Mouse (Mus musculus) telencephalon, adult 2 months (tissue): ENCODE data around the gene Lef1.

ENCODE experiments used
- DNase-seq: peaks from one replicate; pipeline ENCODE4 v3.0.0-alpha.2; 2011; ENCODE audit warnings: low read depth, low spot score

The Lef1 gene

DNA sequence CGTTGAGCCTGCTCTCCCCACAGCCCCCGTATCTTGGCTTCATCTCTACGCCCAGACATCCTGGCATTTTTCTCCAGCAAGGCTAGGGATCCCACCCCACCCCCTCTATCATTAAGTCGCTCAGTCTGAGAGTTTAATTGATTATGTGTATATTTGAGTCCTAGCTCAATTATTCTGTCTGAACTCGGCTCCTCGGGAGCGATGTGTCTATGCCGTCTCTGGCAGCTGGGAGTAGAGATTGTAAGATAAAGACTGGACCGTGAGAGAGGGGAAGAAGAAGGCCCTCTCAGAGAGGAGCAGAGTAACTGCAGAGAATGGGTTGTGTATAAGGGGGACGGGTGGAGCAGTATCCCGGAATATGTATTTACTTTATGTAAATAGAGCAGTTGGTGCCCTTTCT, 80.0 kb downstream of the Lef1 start:
- DNase-seq, result no peak

DNA sequence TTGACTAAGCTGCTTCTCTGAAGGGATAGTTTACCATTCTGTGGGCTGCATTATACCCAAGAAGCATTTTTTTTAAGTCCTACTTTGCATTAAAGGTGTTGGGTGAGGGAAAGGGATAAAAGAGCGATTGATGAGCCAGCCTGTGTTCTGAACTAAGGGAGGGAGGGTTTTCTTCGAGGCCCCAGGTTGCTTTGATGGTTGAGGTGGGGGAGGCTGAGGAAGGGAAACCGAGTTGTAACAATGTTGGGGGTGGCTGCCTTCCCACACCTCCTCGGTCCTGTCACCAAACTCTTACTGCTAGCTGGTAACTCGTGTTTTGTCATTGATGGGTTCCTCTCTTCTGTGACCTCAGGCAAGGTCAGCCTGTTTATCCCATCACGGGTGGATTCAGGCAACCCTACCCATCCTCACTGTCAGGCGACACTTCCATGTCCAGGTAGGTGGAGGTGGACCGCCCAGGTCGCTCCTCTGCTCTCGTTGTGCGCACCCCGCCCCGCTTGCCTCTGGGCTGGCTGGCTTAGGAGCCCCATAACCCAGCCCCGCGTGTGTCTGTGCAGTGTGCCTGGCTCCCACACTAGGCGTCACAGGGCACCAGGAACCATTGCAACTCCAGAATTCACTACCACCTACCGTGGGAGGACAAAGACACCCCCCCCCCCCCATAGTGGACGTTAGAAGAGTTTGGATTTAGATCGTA, 80.5 kb downstream of the Lef1 start:
- DNase-seq, result no peak

DNA sequence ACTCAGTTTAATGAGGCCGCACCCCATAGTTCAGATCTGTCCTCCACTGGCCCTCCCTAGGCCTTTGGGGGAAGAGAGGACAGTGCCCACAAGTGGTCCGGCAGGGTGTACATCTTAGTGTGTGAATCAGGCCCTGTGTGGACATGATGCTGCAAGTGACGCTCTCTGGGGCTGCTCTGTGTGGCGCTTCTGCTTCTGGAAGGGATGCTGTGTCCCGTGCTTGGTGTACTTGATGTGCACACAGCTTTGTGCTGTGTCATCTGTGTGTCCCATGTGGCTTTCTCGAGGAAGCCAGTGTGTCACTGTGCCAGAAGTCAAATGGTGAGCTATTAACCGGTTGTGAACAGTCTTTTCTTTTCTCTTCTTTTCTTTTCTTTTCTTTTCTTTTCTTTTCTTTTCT, 81.2 kb downstream of the Lef1 start:
- no peak for DNase-seq

DNA sequence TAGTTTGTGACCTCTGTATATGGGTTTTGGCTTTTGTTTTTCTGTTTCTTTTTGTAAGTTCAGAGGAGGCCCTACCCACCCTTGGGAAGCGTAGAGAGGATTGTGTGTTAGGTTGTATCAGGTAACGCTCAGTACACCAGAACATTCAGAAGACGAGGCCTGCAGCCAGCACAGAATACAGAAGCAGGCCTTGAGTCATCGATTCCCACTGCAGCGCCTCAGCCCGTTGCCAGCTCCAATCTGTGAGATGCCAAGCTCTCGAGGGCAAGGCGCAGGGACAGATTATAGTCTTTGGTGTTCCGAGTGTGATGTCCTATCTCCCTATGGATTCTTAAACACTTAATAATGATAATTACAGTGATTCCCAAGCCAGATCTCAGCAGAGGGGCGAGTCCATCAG, 85.8 kb downstream of the Lef1 start:
- no peak for DNase-seq

DNA sequence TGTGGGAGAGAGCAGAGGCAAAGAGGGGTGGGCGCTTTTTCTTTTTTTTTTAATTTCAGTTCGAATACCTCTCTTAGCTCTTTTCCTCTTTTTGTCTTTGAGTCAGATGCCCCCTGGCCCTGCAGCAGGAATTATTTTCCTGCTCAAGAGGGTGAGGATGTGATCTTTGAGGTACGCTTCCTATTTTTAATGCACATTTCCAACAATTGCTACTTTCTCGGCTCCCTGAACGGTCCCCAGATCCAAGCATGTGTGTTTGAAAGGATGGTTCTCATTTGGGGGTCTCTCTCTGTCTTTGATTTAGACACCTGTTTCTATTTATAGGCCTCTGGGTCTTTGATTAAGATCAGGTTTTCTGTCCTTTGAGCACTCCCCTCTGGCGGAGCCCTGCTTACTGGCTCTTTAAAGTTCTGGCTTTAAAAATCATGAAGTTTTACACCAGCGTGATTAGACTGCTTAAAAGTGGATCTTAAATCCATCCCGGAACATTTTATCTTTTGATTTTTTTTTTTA, 86.3 kb downstream of the Lef1 start:
- DNase-seq, result no peak

DNA sequence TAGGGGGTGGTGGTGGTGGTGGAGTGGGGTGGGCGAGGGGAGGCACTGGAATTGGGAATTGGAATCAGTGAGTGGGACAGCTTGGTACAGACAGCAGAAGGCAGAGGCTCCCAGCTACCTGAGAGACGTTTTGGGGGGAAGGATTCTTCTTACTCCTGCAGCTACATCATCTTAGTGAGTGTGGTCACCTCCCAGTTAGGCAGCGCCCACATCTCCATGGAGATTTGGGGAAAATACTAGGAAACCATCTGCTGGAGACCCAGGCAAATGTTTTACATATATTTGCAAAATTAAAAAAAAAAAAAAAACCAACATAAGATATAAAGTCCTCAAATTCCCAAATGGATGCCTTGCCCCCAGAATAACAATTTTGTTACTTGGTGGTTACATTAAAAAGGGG, 88.7 kb downstream of the Lef1 start:
- no peak for DNase-seq

DNA sequence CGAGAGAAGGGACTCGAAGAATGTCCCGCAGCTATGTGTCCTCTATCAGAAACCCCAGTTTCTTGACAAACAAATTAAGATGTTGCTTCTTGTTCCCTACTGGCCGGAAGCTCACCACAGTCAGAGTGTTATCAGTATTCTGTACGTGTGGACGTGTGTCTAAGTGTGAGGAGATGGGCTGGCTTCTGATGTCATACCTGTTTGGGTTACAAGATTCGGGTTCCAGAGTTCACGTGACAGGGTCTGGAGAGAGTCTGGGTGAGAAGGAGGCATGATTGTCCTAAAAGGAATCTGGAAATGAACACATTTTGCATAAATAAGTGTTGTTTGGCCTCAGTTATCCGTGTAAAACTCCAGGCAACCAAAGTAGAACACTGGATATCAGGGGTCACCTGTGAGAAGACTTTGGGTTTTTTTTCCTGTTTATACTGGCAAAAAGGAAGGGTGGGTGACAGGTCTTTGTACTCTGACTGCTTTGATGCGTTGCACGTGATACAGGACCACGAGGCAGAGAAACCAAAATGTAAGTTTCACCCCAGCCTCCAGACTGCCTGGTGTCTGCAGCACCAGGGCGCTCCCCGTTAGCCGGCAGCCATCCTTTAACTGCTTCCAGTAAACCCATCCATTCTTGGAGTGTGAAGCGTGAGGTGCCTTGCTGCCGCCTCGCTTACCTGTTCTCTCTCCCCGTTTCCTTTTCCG, 89.5 kb downstream of the Lef1 start:
- DNase-seq, result no peak

DNA sequence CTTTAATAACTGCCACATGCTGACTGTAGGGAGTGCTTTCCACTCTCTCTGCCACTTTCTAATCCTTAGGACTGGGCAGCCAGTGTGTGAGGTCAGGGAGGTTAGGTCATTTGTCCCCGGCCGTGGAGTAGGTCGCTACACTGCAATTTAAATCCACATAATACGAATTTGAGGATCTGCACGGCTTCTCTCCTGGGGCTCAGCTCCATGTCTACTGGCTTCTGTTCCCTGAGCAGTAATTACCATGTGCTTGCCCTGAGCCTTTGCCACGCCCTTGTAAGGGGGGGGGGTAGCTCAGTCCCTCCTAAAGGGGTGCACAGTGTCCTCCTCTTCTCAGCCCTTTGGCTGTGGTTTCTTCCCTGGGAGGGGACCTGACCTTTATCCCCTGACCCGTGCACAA, 92.0 kb downstream of the Lef1 start:
- DNase-seq, result no peak

DNA sequence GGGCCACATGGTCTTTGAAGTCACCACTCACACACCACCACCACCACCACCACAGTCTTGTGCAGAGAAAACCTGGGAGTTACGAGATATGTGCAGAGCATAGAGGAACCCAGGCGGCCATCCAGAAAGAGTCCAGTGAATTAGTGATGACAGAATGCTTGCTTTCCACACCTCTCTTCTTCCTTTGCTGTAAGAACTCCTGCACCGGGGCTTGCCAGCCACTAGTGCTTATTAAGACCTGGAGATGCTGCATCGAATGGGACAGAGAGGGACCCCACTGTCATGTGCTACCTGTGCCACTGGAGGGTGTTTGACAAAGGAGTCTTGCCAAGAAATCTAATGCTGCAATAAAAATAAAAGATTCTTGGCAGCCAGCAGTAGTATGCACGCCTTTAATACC, 97.6 kb downstream of the Lef1 start:
- DNase-seq, result no peak

DNA sequence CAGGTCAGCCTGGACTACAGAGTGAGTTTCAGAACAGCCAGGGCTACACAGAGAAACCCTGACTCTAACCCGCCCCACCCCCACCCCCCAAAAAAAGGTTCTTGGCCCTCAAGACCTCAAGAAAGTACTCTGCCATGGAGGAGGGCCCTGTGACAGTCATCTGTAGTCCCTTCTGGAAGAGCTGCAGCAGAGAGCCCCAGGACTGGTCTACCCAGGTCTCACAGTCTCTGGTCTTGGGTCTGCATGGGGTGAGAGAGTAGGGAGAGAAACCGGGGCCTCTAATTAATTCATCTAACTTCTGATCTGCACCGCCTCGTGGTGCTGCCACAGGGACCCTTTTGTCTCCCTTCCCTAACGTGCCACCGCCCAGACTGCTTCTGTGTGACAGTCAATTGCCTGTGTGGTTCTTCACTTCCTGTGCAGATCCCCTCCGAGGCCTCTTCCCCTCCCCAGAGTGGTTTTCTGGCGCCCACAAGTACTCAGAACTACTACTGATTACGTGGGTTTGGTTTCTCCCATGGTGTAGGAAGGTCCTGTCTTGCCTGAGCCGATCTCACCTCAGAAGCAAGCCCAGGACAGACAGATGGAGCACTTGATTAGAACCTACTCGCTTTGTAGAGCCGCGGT, 98.1 kb downstream of the Lef1 start:
- DNase-seq, result no peak

DNA sequence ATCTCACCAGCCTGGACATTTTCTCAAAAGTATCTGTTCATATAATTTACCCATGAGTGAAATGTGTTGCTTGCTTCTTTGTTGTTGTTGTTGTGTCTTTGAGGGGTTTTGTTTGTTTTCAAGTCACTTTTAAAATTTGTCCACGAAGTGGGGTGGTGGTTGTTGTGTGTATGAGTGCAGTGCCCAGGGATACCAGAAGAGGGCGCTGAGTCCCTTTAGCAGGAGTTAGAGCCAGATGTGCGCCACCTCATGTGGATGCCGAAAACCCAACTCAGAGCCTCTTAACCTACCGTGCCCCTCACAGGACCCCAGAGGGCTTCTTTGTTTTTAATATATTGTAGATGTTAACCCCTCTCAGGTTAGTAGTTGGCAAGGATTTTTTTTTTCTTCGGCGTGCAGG, 101.9 kb downstream of the Lef1 start:
- DNase-seq, result no peak

DNA sequence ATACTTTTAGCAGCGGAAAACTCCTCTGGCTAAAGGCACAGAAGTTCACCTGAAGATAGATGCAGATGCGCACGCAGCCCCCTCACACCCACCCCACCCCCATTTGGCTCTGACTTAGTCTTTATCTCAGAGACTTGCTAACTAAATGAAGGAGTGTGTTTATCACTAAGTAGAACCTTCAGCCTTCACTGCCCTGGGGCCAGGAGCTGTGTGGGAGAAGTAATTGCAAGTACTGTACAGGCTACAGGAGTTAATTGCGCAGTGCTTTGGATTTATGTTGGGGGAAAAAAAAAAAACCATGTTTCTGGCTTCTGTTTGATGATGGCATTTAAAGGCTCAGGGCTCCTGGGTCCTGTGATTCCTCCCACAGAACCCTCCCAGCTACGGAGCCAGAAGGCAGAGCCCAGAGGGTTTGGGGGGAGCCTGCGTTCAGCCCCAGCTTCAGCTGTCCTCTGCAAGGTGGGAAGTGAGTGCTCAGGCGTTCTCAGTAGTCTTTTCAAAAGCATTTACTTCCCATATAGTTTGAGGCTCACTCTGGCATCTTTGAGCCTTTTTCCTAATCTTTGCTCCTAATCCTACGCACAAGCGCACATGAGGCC, 103.9 kb downstream of the Lef1 start:
- DNase-seq, result no peak

DNA sequence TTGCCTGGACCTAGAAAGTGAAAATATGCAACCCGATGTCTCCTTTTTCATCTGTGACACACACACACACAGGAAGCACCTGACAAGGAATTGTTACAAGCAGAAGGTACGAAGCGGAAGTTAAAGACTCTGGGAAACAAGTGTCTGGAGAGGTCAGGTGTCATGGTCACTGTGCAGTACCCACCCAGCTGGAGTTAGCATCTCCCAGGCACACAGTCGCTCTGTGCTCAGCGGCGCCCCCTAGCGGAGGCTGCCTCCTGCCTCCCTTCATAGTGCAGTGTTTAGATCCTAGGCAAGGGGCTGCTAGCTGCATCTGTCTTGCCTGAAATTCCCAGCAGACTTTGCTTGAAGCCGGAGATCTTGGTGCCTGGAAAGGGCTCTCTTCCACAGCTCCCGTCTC, 104.6 kb downstream of the Lef1 start:
- DNase-seq, result no peak

DNA sequence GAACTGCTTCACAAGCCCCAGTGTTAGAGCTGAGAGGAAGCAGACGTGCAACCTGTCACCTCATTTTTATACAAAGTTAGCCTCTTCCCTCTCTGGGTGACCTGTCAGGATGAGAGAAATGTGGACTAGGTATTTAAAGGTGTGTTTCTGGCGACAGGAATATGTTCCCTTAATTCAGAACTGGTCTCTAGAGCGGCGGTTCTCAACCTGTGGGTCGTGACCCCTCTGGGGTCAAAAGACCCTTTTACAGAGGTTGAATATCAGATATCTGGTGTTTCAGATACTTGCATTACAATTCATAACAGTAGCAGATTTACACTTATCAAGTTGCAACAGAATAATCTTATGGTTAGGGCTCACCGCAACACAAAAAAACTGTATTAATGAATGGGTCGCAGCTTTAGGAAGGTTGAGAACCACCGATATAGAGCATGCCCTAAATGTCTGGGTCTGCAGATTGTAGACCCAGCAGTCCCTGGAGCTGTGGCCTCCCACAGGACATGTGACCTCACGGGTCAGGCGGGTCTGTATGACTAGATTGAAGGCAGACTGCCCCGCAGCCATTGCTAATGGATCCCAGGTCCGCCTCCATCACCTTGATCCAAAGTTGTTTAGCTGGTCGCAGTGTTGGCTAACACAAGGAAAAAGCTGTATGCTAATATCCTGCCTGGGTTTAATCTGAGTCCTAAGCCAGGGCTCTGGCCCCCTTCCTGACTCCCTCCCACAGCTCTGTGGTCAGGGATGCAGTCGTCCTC, 108.5 kb downstream of the Lef1 start:
- DNase-seq, result no peak

DNA sequence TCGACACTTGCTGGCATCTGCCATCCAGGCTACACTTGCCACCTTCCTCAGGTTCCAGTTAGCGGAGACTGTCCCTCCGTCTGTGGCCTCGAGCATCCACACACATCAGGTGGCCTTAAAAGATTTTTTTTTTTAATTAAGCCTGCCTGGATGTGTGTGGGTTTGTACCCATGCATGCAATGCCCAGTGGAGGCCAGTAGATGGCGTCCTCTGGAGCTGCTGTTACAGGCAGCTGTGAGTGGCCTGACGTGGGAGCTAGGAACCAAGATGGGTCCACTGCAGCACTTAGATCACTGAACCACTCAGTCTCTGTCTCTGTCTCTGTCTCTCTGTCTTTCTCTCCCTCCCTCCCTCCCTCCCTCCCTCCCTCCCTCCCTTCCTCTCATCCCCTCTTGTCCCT, 117.8 kb downstream of the Lef1 start:
- DNase-seq, result no peak

DNA sequence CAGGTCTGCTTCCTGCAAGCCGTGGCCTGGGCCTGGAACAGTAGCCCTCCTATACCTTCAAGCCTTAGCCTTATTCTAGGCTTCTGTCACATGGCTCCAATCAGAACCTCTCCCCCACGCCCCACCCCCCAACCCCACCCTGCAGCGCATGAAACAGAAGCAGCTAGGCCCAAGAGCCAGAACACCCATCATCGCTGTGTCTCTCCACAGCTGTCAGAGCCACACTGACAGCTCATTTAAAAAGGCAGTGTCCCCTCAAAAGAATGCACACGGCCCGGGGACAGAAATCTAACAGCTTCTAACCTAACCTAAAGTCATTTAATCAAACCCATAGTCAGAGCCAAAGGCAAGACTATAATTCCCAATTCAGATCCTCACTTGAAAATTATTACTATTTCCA, 126.8 kb downstream of the Lef1 start:
- DNase-seq, result no peak

DNA sequence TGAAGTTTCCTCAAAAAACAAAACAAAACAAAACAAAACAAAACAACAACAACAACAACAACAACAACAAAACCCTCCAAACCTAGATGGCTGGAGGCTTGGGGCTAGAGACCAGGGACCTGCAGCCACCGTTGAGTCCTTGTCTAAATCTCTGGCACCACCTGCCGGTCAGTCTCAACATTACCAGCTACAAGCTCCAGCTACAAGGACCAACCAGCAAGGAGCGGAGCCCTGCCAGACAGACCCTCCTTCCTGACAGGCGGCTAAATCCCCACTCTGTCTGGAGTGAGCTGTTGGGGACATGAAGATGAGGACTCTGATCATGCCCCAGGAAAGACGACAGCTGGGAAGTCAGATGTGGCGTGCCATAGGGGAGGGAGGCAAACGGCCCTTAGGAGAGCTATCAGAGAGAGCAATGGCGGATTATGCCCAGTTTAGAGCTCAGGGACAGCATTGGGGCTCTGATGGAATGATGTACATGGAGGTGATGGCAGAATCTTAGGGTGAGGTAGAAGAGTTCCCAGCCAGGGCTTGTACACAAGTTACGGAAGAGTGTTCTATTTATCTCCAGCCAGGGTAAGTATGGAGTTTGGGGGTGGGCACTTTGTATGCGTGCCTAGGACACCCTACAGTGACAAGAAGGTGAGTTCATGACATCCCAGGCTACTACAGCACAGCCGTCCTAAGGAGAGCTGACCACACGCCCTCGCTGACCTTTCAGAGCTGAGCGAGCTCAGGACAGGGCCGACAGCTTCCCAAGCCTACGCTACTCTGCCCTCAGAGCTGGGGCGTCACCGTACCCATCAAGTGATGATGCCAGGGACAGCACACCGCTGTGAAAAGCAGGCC, 127.7 kb downstream of the Lef1 start:
- peak; percentile 51 for DNase-seq

DNA sequence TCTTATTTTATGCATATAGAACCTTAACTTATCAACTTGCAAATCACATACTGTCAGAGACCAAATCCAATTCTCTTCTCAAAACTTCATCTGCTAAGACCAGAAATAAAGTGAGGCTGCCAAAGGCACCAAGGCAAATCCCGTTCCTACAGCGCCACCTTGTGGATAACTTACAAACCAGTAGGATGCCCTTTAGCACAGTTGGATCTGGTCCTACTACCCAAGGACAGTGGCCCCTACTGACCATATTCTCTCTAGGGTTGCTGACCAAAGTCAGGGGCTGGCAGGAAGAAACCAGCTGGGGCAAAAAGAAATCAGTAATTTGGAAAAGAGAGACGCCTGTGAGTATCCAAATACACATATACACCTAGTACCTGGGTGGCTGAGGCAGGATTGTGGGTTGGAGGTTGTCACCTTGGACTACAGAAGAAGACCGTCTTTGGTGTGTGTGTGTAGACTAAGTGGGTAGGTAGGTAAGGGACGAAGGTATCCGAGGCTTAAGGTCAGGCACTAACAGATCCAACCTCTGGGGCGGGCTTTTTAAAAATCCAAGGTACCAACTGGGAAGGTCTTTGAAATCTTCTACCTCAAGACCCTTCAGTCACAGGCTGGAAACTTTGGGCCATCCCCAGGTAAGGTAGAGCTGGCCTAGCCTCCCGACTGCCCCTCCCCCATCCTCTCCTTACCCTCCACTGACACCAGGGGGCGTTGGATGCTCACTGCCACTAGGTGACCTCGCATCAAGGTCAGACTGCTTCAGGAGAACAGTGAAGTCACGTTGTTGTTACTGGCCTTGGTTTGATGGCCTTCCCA, 135.7 kb downstream of the Lef1 start:
- peak; percentile 46 for DNase-seq

DNA sequence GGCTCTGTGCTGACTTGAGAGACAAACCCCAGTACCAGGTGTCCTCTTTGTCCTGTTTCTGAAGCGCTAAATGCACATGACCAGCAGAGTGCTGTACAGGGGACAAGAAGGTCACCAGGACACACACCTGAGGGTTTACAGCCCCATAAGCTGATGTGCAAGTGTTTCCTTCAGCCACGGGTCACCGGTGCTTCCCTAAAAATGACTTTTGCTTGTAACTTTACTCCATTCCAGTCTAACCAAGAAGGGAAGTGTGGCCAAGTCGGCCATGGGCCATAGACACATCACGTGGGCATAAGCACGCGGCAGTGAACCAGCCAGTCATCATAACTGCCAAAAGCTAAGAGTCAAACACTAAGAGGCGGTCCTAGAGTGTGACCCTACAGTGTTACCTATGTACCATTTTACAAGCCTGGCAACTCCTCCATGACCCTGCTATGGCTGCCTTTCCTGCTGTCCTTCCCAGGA, 136.3 kb downstream of the Lef1 start:
- no peak for DNase-seq

DNA sequence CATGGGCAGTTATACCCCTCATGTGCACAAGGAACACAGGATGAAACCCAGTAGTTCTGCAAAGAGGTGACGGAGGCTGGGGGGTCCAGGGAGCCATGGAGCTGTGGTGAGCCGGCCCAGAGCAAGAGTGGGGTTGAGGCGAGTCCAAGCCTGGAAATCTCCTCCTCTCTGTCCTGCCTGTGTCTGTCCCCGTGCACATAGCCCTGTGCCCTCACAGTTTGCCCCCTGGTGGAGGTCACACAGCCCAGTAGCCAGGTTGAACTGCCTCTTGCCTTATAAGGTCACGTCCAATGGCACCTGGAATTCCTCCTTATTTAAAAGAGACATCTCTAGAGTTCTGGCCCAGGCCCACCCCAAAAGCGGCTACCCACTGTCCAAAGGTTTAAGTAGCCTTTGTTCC, 137.2 kb downstream of the Lef1 start:
- DNase-seq, result no peak
